Mouse (Mus musculus) embryonic fibroblast, embryonic 13.5 days (primary cell): ENCODE measurements around the gene Slc9a9. TPM values are rescaled to one million over a fixed set of nuclear protein-coding genes. Genes with fewer than 3 reads are reported as not detected.

Experiments used
- H3K27ac ChIP-seq: 2 replicates; pipeline ENCODE4 v1.5.1; 2012; ENCODE audit warnings: low read length, control low read depth, inconsistent platforms; ENCODE audit not compliant: insufficient read depth
- H3K4me1 ChIP-seq: 2 replicates; pipeline ENCODE4 v1.6.1; 2011; ENCODE audit warnings: low read length; ENCODE audit not compliant: control insufficient read depth, insufficient read depth
- H3K4me3 ChIP-seq: 2 replicates; pipeline ENCODE4 v1.5.1; 2011; ENCODE audit warnings: mild to moderate bottlenecking, control low read depth, low read length; ENCODE audit not compliant: insufficient read depth
- CTCF ChIP-seq: IDR thresholded peaks from 2 replicates; pipeline ENCODE4 v1.5.1; 2011; ENCODE audit warnings: mild to moderate bottlenecking, control low read depth, low read length, moderate library complexity, borderline replicate concordance; ENCODE audit not compliant: insufficient read depth
- POLR2A ChIP-seq: IDR thresholded peaks from 2 replicates; pipeline ENCODE4 v1.6.1; 2011; ENCODE audit warnings: low read depth, mild to moderate bottlenecking, control low read depth, low read length, moderate library complexity
- polyA plus RNA-seq: library from polyadenylated mRNA; stranded (reverse); fragments of >200 nt; gene quantifications from 2 replicates; pipeline ENCODE4 v1.2.4, GENCODE M21; 2011; ENCODE audit warnings: low read depth; ENCODE audit not compliant: missing spikeins, insufficient read length

Gene Slc9a9
- polyA plus RNA-seq, 1 experiment = 7.7 TPM

- Histone ChIP-seq H3K4me3 (no peak overlapping the region), H3K4me1 (no peaks in the 10 kb centered on the region), H3K27ac (no peak overlapping the region)
- TF ChIP-seq CTCF (no peak), POLR2A (no peak)
These were observed 277.5 kb downstream of the Slc9a9 start for GRCm38 (mm10) chr9:94947246-94947645.

- Histone ChIP-seq H3K4me3 (no peak overlapping the region), H3K27ac (no peak overlapping the region), H3K4me1 (no peaks in the 10 kb centered on the region)
- no peak for TF ChIP-seq POLR2A
- no peak for TF ChIP-seq CTCF
These were observed 281.0 kb downstream of the Slc9a9 start for GRCm38 (mm10) chr9:94950676-94951075.

- no peak overlapping the region for H3K4me3 ChIP-seq
- H3K4me1 ChIP-seq = no peaks in the 10 kb centered on the region
- TF ChIP-seq CTCF (no peak), POLR2A (no peak)
- H3K27ac ChIP-seq = no peak overlapping the region
These were observed 285.9 kb downstream of the Slc9a9 start for GRCm38 (mm10) chr9:94955645-94956044.

- TF ChIP-seq CTCF (no peak), POLR2A (no peak)
- Histone ChIP-seq H3K4me3 (no peak overlapping the region), H3K27ac (no peak overlapping the region), H3K4me1 (no peaks in the 10 kb centered on the region)
These were observed 288.7 kb downstream of the Slc9a9 start for GRCm38 (mm10) chr9:94958382-94958781.

GRCm38 (mm10) chr9:94968596-94969120, 298.9 kb downstream of the Slc9a9 start:
- H3K4me1 ChIP-seq = no peaks in the 10 kb centered on the region
- TF ChIP-seq CTCF (no peak), POLR2A (no peak)
- H3K4me3 ChIP-seq = no peak overlapping the region
- no peak overlapping the region for H3K27ac ChIP-seq

- Histone ChIP-seq H3K27ac (no peak overlapping the region), H3K4me3 (no peak overlapping the region), H3K4me1 (no peaks in the 10 kb centered on the region)
- no peak for TF ChIP-seq CTCF
- no peak for TF ChIP-seq POLR2A
These were observed 299.4 kb downstream of the Slc9a9 start for GRCm38 (mm10) chr9:94969131-94969530.

- Histone ChIP-seq H3K27ac (no peak overlapping the region), H3K4me3 (no peak overlapping the region), H3K4me1 (no peaks in the 10 kb centered on the region)
- TF ChIP-seq POLR2A = no peak
- TF ChIP-seq CTCF = no peak
These were observed 302.3 kb downstream of the Slc9a9 start for GRCm38 (mm10) chr9:94972021-94972420.

- Histone ChIP-seq H3K4me3 (no peak overlapping the region), H3K27ac (no peak overlapping the region), H3K4me1 (no peaks in the 10 kb centered on the region)
- no peak for TF ChIP-seq CTCF
- no peak for TF ChIP-seq POLR2A
These were observed 303.0 kb downstream of the Slc9a9 start for GRCm38 (mm10) chr9:94972693-94973092.

- Histone ChIP-seq H3K4me1 (no peaks in the 10 kb centered on the region), H3K4me3 (no peak overlapping the region), H3K27ac (no peak overlapping the region)
- no peak for TF ChIP-seq CTCF
- no peak for TF ChIP-seq POLR2A
These were observed 306.5 kb downstream of the Slc9a9 start for GRCm38 (mm10) chr9:94976191-94976590.

- no peak for TF ChIP-seq POLR2A
- TF ChIP-seq CTCF = no peak
- Histone ChIP-seq H3K4me3 (no peak overlapping the region), H3K27ac (no peak overlapping the region), H3K4me1 (no peaks in the 10 kb centered on the region)
These were observed 323.9 kb downstream of the Slc9a9 start for GRCm38 (mm10) chr9:94993575-94993974.

GRCm38 (mm10) chr9:95020136-95020706, 350.5 kb downstream of the Slc9a9 start:
- TF ChIP-seq POLR2A (no peak), CTCF (no peak)
- no peaks in the 10 kb centered on the region for H3K4me1 ChIP-seq
- no peak overlapping the region for H3K27ac ChIP-seq
- H3K4me3 ChIP-seq = no peak overlapping the region
